Mouse (Mus musculus) lung, postnatal 0 days (tissue): Measurements from ENCODE around the gene Sorl1.

Experiments used
- CTCF ChIP-seq: IDR thresholded peaks from 2 replicates; pipeline ENCODE4 v1.5.1; 2016; ENCODE audit warnings: antibody characterized with exemption, mild to moderate bottlenecking
- EP300 ChIP-seq: IDR thresholded peaks from 2 replicates; pipeline ENCODE4 v1.6.1; 2016; ENCODE audit warnings: antibody characterized with exemption, mild to moderate bottlenecking, control low read depth

- TF ChIP-seq CTCF (no peak), EP300 (no peak)
These were observed 188.6 kb downstream of the Sorl1 start for GRCm38 (mm10) chr9:41935373-41935971.
